22 mouse cellular contexts compared by ENCODE assay signal in genomic region chr14:117041017-117041416, GRCm38 (mm10).
A peak's percentile ranks its signal among the peaks of the same experiment; 100 is the strongest.
DNase-seq lines count a peak whose midpoint lies in the region; ATAC-seq and TF ChIP-seq lines count a peak whose summit lies in the region.
"Had no signal": no experiment of that assay in that cellular context is flagged by ENCODE, and none has a peak within 500 bp of the region (broad histone marks: within the 10 kb centered on the region; RNA-seq: fewer than 3 reads in every experiment).

No protein-coding gene starts in this region.

- H3K27me3 ChIP-seq in hindbrain, embryonic 16.5 days (replicated peaks; ENCODE audit: control insufficient read depth, insufficient read depth, low read length) = no peaks in the 10 kb centered on the region
- H3K27me3 ChIP-seq in hindbrain, embryonic 12.5 days = no peaks in the 10 kb centered on the region
- no peaks in the 10 kb centered on the region for H3K27me3 ChIP-seq in limb, embryonic 14.5 days (ENCODE audit: control insufficient read depth, insufficient read depth, low read length)
- no peaks in the 10 kb centered on the region for H3K27me3 ChIP-seq in limb, embryonic 10.5 days (ENCODE audit: low read depth, poor library complexity, severe bottlenecking)
- no peaks in the 10 kb centered on the region for H3K27me3 ChIP-seq in neural tube, embryonic 15.5 days (replicated peaks)
- H3K27me3 ChIP-seq: heart, embryonic 15.5 days; intestine, embryonic 15.5 days; kidney, embryonic 15.5 days; limb, embryonic 12.5 days; liver, embryonic 15.5 days had no signal

- H3K4me3 ChIP-seq in hindbrain, embryonic 16.5 days (ENCODE audit: low read length) = no peak overlapping the region
- H3K4me3 ChIP-seq in hindbrain, embryonic 12.5 days = no peak overlapping the region
- no peak overlapping the region for H3K4me3 ChIP-seq in limb, embryonic 14.5 days (replicated peaks; ENCODE audit: low read length)
- no peak overlapping the region for H3K4me3 ChIP-seq in limb, embryonic 10.5 days
- no peak overlapping the region for H3K4me3 ChIP-seq in neural tube, embryonic 15.5 days (replicated peaks)
- H3K4me3 ChIP-seq: embryonic facial prominence, embryonic 10.5 days; heart, adult 2 months; heart, embryonic 15.5 days; intestine, embryonic 15.5 days; kidney, embryonic 15.5 days; limb, embryonic 12.5 days; liver, embryonic 15.5 days had no signal

- H3K9me3 ChIP-seq in hindbrain, embryonic 16.5 days (ENCODE audit: control insufficient read depth, low read length) = no peaks in the 10 kb centered on the region
- H3K9me3 ChIP-seq in hindbrain, embryonic 12.5 days (replicated peaks) = no peaks in the 10 kb centered on the region
- no peaks in the 10 kb centered on the region for H3K9me3 ChIP-seq in limb, embryonic 14.5 days (ENCODE audit: control insufficient read depth, low read length)
- H3K9me3 ChIP-seq in limb, embryonic 10.5 days (replicated peaks) = no peaks in the 10 kb centered on the region
- H3K9me3 ChIP-seq in neural tube, embryonic 15.5 days (replicated peaks) = no peaks in the 10 kb centered on the region
- H3K9me3 ChIP-seq: embryonic facial prominence, embryonic 10.5 days; heart, embryonic 15.5 days; intestine, embryonic 15.5 days; kidney, embryonic 15.5 days; limb, embryonic 12.5 days; liver, embryonic 15.5 days had no signal

- no peak overlapping the region for H3K4me2 ChIP-seq in hindbrain, embryonic 16.5 days (ENCODE audit: low read length)
- no peak overlapping the region for H3K4me2 ChIP-seq in hindbrain, embryonic 12.5 days (replicated peaks)
- no peak overlapping the region for H3K4me2 ChIP-seq in limb, embryonic 14.5 days (replicated peaks; ENCODE audit: low read depth, low read length, severe bottlenecking)
- no peak overlapping the region for H3K4me2 ChIP-seq in neural tube, embryonic 15.5 days
- H3K4me2 ChIP-seq: heart, embryonic 15.5 days; intestine, embryonic 15.5 days; kidney, embryonic 15.5 days; limb, embryonic 12.5 days; liver, embryonic 15.5 days had no signal

- no peaks in the 10 kb centered on the region for H3K4me1 ChIP-seq in hindbrain, embryonic 16.5 days (ENCODE audit: control insufficient read depth, insufficient read depth, low read depth, low read length)
- H3K4me1 ChIP-seq in hindbrain, embryonic 12.5 days = no peaks in the 10 kb centered on the region
- H3K4me1 ChIP-seq in limb, embryonic 14.5 days (ENCODE audit: control insufficient read depth, insufficient read depth, low read length) = no peaks in the 10 kb centered on the region
- no peaks in the 10 kb centered on the region for H3K4me1 ChIP-seq in limb, embryonic 10.5 days
- no peaks in the 10 kb centered on the region for H3K4me1 ChIP-seq in neural tube, embryonic 15.5 days
- H3K4me1 ChIP-seq: embryonic facial prominence, embryonic 10.5 days; heart, embryonic 15.5 days; intestine, embryonic 15.5 days; kidney, embryonic 15.5 days; limb, embryonic 12.5 days; liver, embryonic 15.5 days had no signal

- TF ChIP-seq CTCF in brain, embryonic 14.5 days (IDR thresholded peaks at IDR 0.05; ENCODE audit: borderline replicate concordance, extremely low read depth, insufficient read depth, insufficient read length) = no peak

- peak; percentile 9 for DNase-seq in limb, embryonic 14.5 days (ENCODE audit: low spot score)
- no peak for DNase-seq in limb, embryonic 10.5 days (ENCODE audit: low spot score)
- DNase-seq in brain, embryonic 14.5 days (ENCODE audit: low read depth) = peak; percentile 48
- DNase-seq: adrenal gland, postnatal 10 days; B cell, adult 2 months; cerebellum, adult 2 months; gastrocnemius, postnatal 14 days; heart, adult 2 months; retina, postnatal 1 day; thymus, postnatal 36 days had no signal

- H3K27ac ChIP-seq in hindbrain, embryonic 16.5 days (ENCODE audit: low read depth, low read length) = no peak overlapping the region
- H3K27ac ChIP-seq in hindbrain, embryonic 12.5 days = no peak overlapping the region
- H3K27ac ChIP-seq in limb, embryonic 14.5 days (replicated peaks; ENCODE audit: low read depth, low read length) = no peak overlapping the region
- no peak overlapping the region for H3K27ac ChIP-seq in limb, embryonic 10.5 days
- H3K27ac ChIP-seq in neural tube, embryonic 15.5 days (replicated peaks) = no peak overlapping the region
- H3K27ac ChIP-seq: embryonic facial prominence, embryonic 10.5 days; heart, adult 2 months; heart, embryonic 15.5 days; intestine, embryonic 15.5 days; kidney, embryonic 15.5 days; limb, embryonic 12.5 days; liver, embryonic 15.5 days had no signal

- no peak overlapping the region for H3K9ac ChIP-seq in hindbrain, embryonic 16.5 days (ENCODE audit: low read depth, low read length)
- H3K9ac ChIP-seq in hindbrain, embryonic 12.5 days = no peak overlapping the region
- H3K9ac ChIP-seq in limb, embryonic 14.5 days (ENCODE audit: low read depth, low read length, severe bottlenecking) = no peak overlapping the region
- H3K9ac ChIP-seq in neural tube, embryonic 15.5 days (replicated peaks) = no peak overlapping the region
- H3K9ac ChIP-seq: heart, embryonic 15.5 days; intestine, embryonic 15.5 days; kidney, embryonic 15.5 days; limb, embryonic 12.5 days; liver, embryonic 15.5 days had no signal

- ATAC-seq in hindbrain, embryonic 16.5 days = peak; percentile 61; the same call in 1 of the 2 replicates
- no peak for ATAC-seq in hindbrain, embryonic 12.5 days (ENCODE audit: low FRiP score)
- ATAC-seq in limb, embryonic 14.5 days (ENCODE audit: low FRiP score, low read depth) = no peak
- peak; percentile 38; the same call in 1 of the 2 replicates for ATAC-seq in neural tube, embryonic 15.5 days (ENCODE audit: low FRiP score)
- ATAC-seq in activated CD4-positive, CD25-positive, alpha-beta regulatory T cell, adult 4 months = no peak
- ATAC-seq: forebrain, embryonic 16.5 days; intestine, embryonic 15.5 days; lung, postnatal 0 days had no signal

- WGBS in hindbrain, embryonic 16.5 days = 41% methylated on average over 5 of the region's 5 CpGs
- WGBS in hindbrain, embryonic 12.5 days = 60% methylated on average over 5 of the region's 5 CpGs
- WGBS in limb, embryonic 14.5 days = 73% methylated on average over 5 of the region's 5 CpGs
- 87% methylated on average over 5 of the region's 5 CpGs for WGBS in limb, embryonic 10.5 days
- WGBS in neural tube, embryonic 15.5 days = 30% methylated on average over 5 of the region's 5 CpGs

- no peak for TF ChIP-seq POLR2A in limb, embryonic 14.5 days (IDR thresholded peaks at IDR 0.05; ENCODE audit: borderline replicate concordance, extremely low read depth, insufficient read depth, insufficient read length)
- TF ChIP-seq POLR2A in brain, embryonic 14.5 days (IDR thresholded peaks at IDR 0.05; ENCODE audit: borderline replicate concordance, extremely low read depth, insufficient read depth, insufficient read length, poor library complexity, severe bottlenecking) = no peak

- H3K36me3 ChIP-seq in hindbrain, embryonic 16.5 days (ENCODE audit: control insufficient read depth, insufficient read depth, low read length) = no peaks in the 10 kb centered on the region
- H3K36me3 ChIP-seq in hindbrain, embryonic 12.5 days = no peaks in the 10 kb centered on the region
- H3K36me3 ChIP-seq in limb, embryonic 14.5 days (ENCODE audit: control insufficient read depth, insufficient read depth, low read length) = no peaks in the 10 kb centered on the region
- no peaks in the 10 kb centered on the region for H3K36me3 ChIP-seq in limb, embryonic 10.5 days
- H3K36me3 ChIP-seq in neural tube, embryonic 15.5 days = no peaks in the 10 kb centered on the region
- H3K36me3 ChIP-seq: heart, embryonic 15.5 days; intestine, embryonic 15.5 days; kidney, embryonic 15.5 days; limb, embryonic 12.5 days; liver, embryonic 15.5 days had no signal

Comparison
In these comparisons a context has a peak if more than half of its experiments do, and no peak if none do; other contexts are left out.
1. ATAC-seq: peak in hindbrain, embryonic 16.5 days (single experiment) and neural tube, embryonic 15.5 days (single experiment); none in hindbrain, embryonic 12.5 days (single experiment), limb, embryonic 14.5 days (single experiment) and activated CD4-positive, CD25-positive, alpha-beta regulatory T cell, adult 4 months (single experiment).